Mouse (Mus musculus) liver, embryonic 13.5 days (tissue): ENCODE results near the gene Sp1. TPM values are rescaled to one million over a fixed set of nuclear protein-coding genes. Genes with fewer than 3 reads are reported as not detected.

ENCODE experiments used
- ATAC-seq: fragments of 200-750 bp; cut with Nextera tagmentation; 2 replicates; pipeline ENCODE4 v1.8.0; 2017; ENCODE audit warnings: low read depth, mild to moderate bottlenecking, moderate number of reproducible peaks, moderate library complexity
- DNase-seq: peaks from one replicate; pipeline ENCODE4 v3.0.0; 2022
- H3K27ac ChIP-seq: fragments of 300-500 bp; sonication (generic); 2 replicates; pipeline ENCODE4 v1.5.1; 2015; ENCODE audit warnings: moderate library complexity, mild to moderate bottlenecking, inconsistent platforms
- H3K27me3 ChIP-seq: fragments of 300-500 bp; sonication (generic); 2 replicates; pipeline ENCODE4 v1.6.1; 2015; ENCODE audit warnings: mild to moderate bottlenecking, inconsistent platforms
- H3K36me3 ChIP-seq: fragments of 300-500 bp; sonication (generic); 2 replicates; pipeline ENCODE4 v1.6.1; 2015; ENCODE audit warnings: mild to moderate bottlenecking, inconsistent platforms
- H3K4me1 ChIP-seq: fragments of 300-500 bp; sonication (generic); replicated peaks from 2 replicates; pipeline ENCODE4 v1.6.1; 2015; ENCODE audit warnings: inconsistent platforms
- H3K4me2 ChIP-seq: fragments of 300-500 bp; sonication (generic); 2 replicates; pipeline ENCODE4 v1.6.1; 2015; ENCODE audit warnings: inconsistent platforms, mild to moderate bottlenecking, moderate library complexity
- H3K4me3 ChIP-seq: fragments of 300-500 bp; sonication (generic); replicated peaks from 2 replicates; pipeline ENCODE4 v1.5.1; 2015; ENCODE audit warnings: mild to moderate bottlenecking, inconsistent platforms
- H3K9ac ChIP-seq: fragments of 300-500 bp; sonication (generic); 2 replicates; pipeline ENCODE4 v1.6.1; 2015; ENCODE audit warnings: mild to moderate bottlenecking, inconsistent platforms
- H3K9me3 ChIP-seq: fragments of 300-500 bp; sonication (generic); replicated peaks from 2 replicates; pipeline ENCODE4 v1.6.1; 2016; ENCODE audit warnings: inconsistent platforms
- WGBS: fragments of 180-500 bp; shearing (Covaris S2); methylation state at CpG from one replicate; pipeline ENCODE4 v1.1.7; 2015; ENCODE audit not compliant: insufficient replicate concordance; 5-methylcytosine and 5-hydroxymethylcytosine counted together
- polyA plus RNA-seq: library from polyadenylated mRNA; unstranded; fragments of >200 nt; fragmentation: Nextera tagmentation; extraction: Ambion mirVana; gene quantifications from 2 replicates; pipeline ENCODE4 v1.2.1, GENCODE M21; 2015

Sp1 gene
- polyA plus RNA-seq, 1 experiment from 2014 or later = 4.0 TPM

- WGBS = 91% methylated on average over 3 of the region's 3 CpGs
- ATAC-seq = no peak
- Histone ChIP-seq H3K9ac (peak overlapping the region; percentile 35), H3K4me2 (peak overlapping the region; percentile 38), H3K27me3 (no peaks in the 10 kb centered on the region), H3K4me1 (peaks cover 64% of the 10 kb centered on the region), H3K36me3 (peaks cover 65% of the 10 kb centered on the region), H3K4me3 (peak overlapping the region; percentile 20; the same call in 1 of the 2 replicates), H3K27ac (peak overlapping the region; percentile 48), H3K9me3 (no peaks in the 10 kb centered on the region)
- DNase-seq = no peak
These were observed 3.3 kb downstream of the Sp1 start for GRCm38 (mm10) chr15:102409286-102409685.

- Histone ChIP-seq H3K4me1 (peaks cover 58% of the 10 kb centered on the region), H3K27me3 (no peaks in the 10 kb centered on the region), H3K9ac (0 out of 2 replicates have a peak overlapping the region, but pooled peaks have one; percentile 4), H3K36me3 (peaks cover 71% of the 10 kb centered on the region), H3K4me3 (0 out of 2 replicates have a peak overlapping the region, but pooled peaks have one; percentile 20), H3K4me2 (peak overlapping the region; percentile 38), H3K9me3 (no peaks in the 10 kb centered on the region), H3K27ac (no peak overlapping the region)
- DNase-seq (no peak), ATAC-seq (no peak)
- WGBS = 89% methylated on average over 1 of the region's 1 CpGs
These were observed 5.1 kb downstream of the Sp1 start for GRCm38 (mm10) chr15:102411077-102411476.

DNA sequence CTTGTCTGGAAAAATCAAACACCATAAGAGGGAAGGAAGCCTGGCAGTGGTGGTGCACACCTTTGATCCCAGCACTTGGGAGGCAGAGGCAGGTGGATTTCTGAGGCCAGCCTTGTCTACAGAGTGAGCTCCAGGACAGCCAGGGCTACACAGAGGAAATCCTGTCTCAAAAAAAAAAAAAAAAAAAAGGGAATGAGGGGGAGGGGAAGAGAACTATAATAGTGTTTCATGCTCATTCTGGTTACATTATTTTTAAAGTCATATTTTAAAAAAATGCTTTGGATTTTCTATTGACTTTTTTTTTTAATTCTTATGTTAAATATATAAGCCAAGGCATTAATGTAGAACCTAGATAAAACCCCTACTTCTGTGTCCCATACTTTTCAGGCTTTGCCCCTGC is 7.7 kb downstream of the Sp1 start:
- H3K27ac ChIP-seq = no peak overlapping the region
- ATAC-seq (no peak), DNase-seq (no peak)
- no peaks in the 10 kb centered on the region for H3K27me3 ChIP-seq
- no peak overlapping the region for H3K4me2 ChIP-seq
- H3K36me3 ChIP-seq = peaks cover 74% of the 10 kb centered on the region
- H3K4me1 ChIP-seq = peaks cover 40% of the 10 kb centered on the region
- H3K4me3 ChIP-seq = no peak overlapping the region
- H3K9ac ChIP-seq = no peak overlapping the region
- H3K9me3 ChIP-seq = no peaks in the 10 kb centered on the region

- H3K4me1 ChIP-seq = peaks cover 8% of the 10 kb centered on the region
- WGBS = 89% methylated on average over 2 of the region's 2 CpGs
- no peak overlapping the region for H3K4me2 ChIP-seq
- no peaks in the 10 kb centered on the region for H3K27me3 ChIP-seq
- no peaks in the 10 kb centered on the region for H3K9me3 ChIP-seq
- H3K27ac ChIP-seq = no peak overlapping the region
- no peak for ATAC-seq
- no peak overlapping the region for H3K9ac ChIP-seq
- no peak for DNase-seq
- no peak overlapping the region for H3K4me3 ChIP-seq
- peaks cover 52% of the 10 kb centered on the region for H3K36me3 ChIP-seq
These were observed 11.6 kb downstream of the Sp1 start for GRCm38 (mm10) chr15:102417524-102417923.

- 33% methylated on average over 1 of the region's 1 CpGs for WGBS
- no peak for ATAC-seq
- Histone ChIP-seq H3K9me3 (no peaks in the 10 kb centered on the region), H3K27me3 (no peaks in the 10 kb centered on the region), H3K4me2 (no peak overlapping the region), H3K9ac (no peak overlapping the region), H3K4me1 (0 out of 2 replicates have a peak, but pooled peaks cover 4% of the 10 kb centered on the region), H3K27ac (no peak overlapping the region), H3K4me3 (no peak overlapping the region), H3K36me3 (peaks cover 61% of the 10 kb centered on the region)
- DNase-seq = no peak
These were observed 15.0 kb downstream of the Sp1 start for GRCm38 (mm10) chr15:102420986-102421385.

DNA sequence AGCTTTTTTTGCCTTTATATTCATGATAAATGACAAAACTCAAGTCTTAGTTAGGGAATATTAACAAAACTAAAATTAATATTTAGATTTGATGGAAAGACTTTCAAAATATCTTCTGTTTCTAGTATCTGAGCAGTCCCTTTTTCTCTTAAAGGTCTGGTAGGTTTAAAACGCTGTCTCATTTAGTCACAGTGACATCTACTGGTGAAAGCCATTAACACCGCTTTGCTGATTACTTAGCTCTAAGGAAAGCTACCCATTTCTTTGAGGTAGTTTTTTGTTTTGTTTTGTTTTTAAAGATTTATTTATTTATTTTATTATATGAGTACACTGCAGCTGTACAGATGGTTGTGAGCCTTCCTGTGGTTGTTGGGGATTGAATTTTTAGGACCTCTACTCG is 15.5 kb downstream of the Sp1 start:
- no peaks in the 10 kb centered on the region for H3K9me3 ChIP-seq
- no peak overlapping the region for H3K4me3 ChIP-seq
- ATAC-seq (no peak), DNase-seq (no peak)
- H3K27ac ChIP-seq = no peak overlapping the region
- no peaks in the 10 kb centered on the region for H3K27me3 ChIP-seq
- H3K9ac ChIP-seq = no peak overlapping the region
- H3K4me2 ChIP-seq = no peak overlapping the region
- 0 out of 2 replicates have a peak, but pooled peaks cover 4% of the 10 kb centered on the region for H3K4me1 ChIP-seq
- peaks cover 63% of the 10 kb centered on the region for H3K36me3 ChIP-seq
- WGBS = 60% methylated on average over 3 of the region's 3 CpGs

DNA sequence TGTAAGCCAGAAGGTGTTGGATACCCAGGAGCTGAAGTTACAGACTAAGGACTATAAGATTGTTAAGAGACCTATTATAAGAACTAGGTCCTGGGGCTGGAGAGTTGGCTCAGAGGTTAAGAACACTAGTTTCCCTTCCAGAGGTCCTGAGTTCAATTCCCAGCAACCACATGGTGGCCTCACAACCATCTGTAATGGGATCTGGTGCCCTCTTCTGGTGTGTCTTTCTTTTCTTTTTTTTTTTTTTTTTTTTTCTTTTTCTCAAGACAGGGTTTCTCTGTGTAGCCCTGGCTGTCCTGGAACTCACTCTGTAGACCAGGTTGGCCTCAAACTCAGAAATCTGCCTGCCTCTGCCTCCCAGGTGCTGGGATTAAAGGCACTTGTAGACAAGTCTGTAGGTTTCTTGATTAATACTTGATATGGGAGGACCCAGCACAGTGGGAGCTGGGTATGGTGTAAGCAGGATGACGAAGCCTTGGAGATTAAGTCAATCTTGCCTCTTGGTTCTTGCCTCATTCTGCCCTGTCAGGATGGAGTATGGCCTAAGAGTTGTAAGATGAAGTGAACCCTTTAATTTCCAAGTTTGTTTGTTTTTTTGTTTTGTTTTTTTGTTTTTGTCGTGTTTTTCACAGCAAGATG is 17.8 kb downstream of the Sp1 start:
- no peak overlapping the region for H3K4me2 ChIP-seq
- WGBS = 79% methylated on average over 2 of the region's 2 CpGs
- 0 out of 2 replicates have a peak, but pooled peaks cover 4% of the 10 kb centered on the region for H3K4me1 ChIP-seq
- H3K27ac ChIP-seq = no peak overlapping the region
- H3K27me3 ChIP-seq = no peaks in the 10 kb centered on the region
- H3K9ac ChIP-seq = no peak overlapping the region
- peaks cover 72% of the 10 kb centered on the region for H3K36me3 ChIP-seq
- no peak for ATAC-seq
- DNase-seq = no peak
- H3K4me3 ChIP-seq = no peak overlapping the region
- H3K9me3 ChIP-seq = no peaks in the 10 kb centered on the region

DNA sequence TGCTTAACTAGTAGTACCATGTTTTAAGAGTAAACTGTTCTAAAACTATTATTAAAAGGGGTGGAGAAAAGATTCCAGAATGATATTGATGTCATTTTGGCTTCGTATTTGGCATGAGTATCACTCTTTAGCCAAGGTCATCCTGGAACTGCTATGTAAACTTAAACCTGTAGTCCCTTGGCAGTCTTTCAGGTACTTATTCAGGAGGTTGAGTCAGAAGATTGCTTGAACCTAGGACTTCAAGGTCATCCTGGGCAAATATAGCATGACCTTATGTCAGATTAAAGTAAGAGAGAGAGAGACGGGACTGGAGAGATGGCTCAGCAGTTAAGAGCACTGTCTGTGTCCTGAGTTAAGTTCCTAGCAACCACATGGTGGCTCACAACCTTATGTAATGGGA is 18.7 kb downstream of the Sp1 start:
- no peaks in the 10 kb centered on the region for H3K9me3 ChIP-seq
- H3K36me3 ChIP-seq = peaks cover 72% of the 10 kb centered on the region
- no peak overlapping the region for H3K9ac ChIP-seq
- H3K27me3 ChIP-seq = no peaks in the 10 kb centered on the region
- no peak overlapping the region for H3K4me2 ChIP-seq
- no peak overlapping the region for H3K27ac ChIP-seq
- 80% methylated on average over 2 of the region's 2 CpGs for WGBS
- no peak overlapping the region for H3K4me3 ChIP-seq
- DNase-seq = no peak
- ATAC-seq = no peak
- no peaks in the 10 kb centered on the region for H3K4me1 ChIP-seq

GRCm38 (mm10) chr15:102426963-102427362 is 21.0 kb downstream of the Sp1 start:
- no peak overlapping the region for H3K4me3 ChIP-seq
- no peak overlapping the region for H3K27ac ChIP-seq
- H3K4me1 ChIP-seq = no peaks in the 10 kb centered on the region
- DNase-seq = no peak
- no peak overlapping the region for H3K4me2 ChIP-seq
- no peaks in the 10 kb centered on the region for H3K9me3 ChIP-seq
- ATAC-seq = no peak
- peaks cover 90% of the 10 kb centered on the region for H3K36me3 ChIP-seq
- H3K27me3 ChIP-seq = no peaks in the 10 kb centered on the region
- H3K9ac ChIP-seq = no peak overlapping the region
- WGBS = 91% methylated on average over 1 of the region's 1 CpGs

DNA sequence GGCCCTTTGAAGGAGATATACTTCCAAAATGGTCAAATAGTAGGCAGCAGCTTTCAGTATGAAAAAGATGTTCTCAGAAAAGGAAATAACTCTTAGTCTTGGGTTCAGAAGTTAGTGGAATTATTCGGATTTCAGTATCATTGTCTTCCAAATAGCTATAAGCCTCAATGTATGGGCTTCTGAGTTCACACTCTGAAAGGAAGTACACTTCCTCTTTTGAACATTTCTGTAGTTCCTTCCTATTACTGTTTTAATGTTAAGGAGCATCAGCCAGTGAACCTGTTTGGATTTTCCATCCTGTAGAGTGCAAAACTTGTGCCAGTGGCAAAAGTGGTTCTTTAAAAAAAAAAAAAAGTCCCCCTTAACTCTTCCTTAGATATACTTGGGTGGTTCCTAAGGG is 26.1 kb downstream of the Sp1 start:
- Histone ChIP-seq H3K27me3 (no peaks in the 10 kb centered on the region), H3K27ac (no peak overlapping the region), H3K4me2 (no peak overlapping the region), H3K4me1 (no peaks in the 10 kb centered on the region), H3K9me3 (no peaks in the 10 kb centered on the region), H3K9ac (no peak overlapping the region), H3K36me3 (peaks cover 83% of the 10 kb centered on the region), H3K4me3 (no peak overlapping the region)
- WGBS = 64% methylated on average over 1 of the region's 1 CpGs
- ATAC-seq (no peak), DNase-seq (no peak)

DNA sequence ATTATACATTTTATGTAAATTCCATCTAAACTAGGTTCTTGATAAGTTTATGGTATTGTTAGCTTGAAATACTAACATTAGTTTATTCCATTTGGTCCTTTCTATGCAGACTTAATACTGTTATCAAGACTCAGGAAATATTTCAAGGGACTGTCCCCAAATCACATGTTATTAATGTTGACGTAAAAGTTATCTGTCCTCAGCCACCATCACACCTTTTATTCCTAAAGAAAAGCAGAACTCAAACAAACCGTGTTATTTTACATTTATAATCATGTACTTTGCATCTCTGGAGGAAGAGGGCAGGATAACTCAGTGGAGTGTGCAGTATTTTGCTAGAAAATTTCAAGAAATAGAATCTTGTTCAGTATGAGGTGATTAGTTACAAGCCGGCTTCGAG is 27.2 kb downstream of the Sp1 start:
- 80% methylated on average over 4 of the region's 4 CpGs for WGBS

GRCm38 (mm10) chr15:102442490-102442889 is 36.5 kb downstream of the Sp1 start:
- Histone ChIP-seq H3K4me3 (no peak overlapping the region), H3K4me2 (no peak overlapping the region), H3K4me1 (peaks cover 12% of the 10 kb centered on the region), H3K9me3 (no peaks in the 10 kb centered on the region), H3K27me3 (no peaks in the 10 kb centered on the region), H3K27ac (no peak overlapping the region), H3K36me3 (no peaks in the 10 kb centered on the region), H3K9ac (no peak overlapping the region)
- 38% methylated on average over 2 of the region's 2 CpGs for WGBS
- peak; percentile 65 for DNase-seq
- ATAC-seq = peak; percentile 52; the same call in 1 of the 2 replicates

More for the DNA sequence above, 27.2 kb downstream of the Sp1 start:
- H3K27me3 ChIP-seq = no peaks in the 10 kb centered on the region
- no peak overlapping the region for H3K4me3 ChIP-seq
- H3K4me2 ChIP-seq = no peak overlapping the region
- H3K4me1 ChIP-seq = no peaks in the 10 kb centered on the region
- DNase-seq = no peak
- H3K9me3 ChIP-seq = no peaks in the 10 kb centered on the region
- H3K36me3 ChIP-seq = peaks cover 72% of the 10 kb centered on the region
- H3K9ac ChIP-seq = no peak overlapping the region
- no peak overlapping the region for H3K27ac ChIP-seq
- no peak for ATAC-seq
